Mouse (Mus musculus) thymus, postnatal 25 days (tissue): ENCODE data around the gene Mapre3.
"Not testable (repeated sequence)": the region's sequence is repeated elsewhere in the genome, so short reads cannot be mapped to it uniquely, and the experiment has no call there.

ENCODE experiments used
- DNase-seq: peaks from one replicate; pipeline ENCODE4 v3.0.0; 2022

The Mapre3 gene

DNA sequence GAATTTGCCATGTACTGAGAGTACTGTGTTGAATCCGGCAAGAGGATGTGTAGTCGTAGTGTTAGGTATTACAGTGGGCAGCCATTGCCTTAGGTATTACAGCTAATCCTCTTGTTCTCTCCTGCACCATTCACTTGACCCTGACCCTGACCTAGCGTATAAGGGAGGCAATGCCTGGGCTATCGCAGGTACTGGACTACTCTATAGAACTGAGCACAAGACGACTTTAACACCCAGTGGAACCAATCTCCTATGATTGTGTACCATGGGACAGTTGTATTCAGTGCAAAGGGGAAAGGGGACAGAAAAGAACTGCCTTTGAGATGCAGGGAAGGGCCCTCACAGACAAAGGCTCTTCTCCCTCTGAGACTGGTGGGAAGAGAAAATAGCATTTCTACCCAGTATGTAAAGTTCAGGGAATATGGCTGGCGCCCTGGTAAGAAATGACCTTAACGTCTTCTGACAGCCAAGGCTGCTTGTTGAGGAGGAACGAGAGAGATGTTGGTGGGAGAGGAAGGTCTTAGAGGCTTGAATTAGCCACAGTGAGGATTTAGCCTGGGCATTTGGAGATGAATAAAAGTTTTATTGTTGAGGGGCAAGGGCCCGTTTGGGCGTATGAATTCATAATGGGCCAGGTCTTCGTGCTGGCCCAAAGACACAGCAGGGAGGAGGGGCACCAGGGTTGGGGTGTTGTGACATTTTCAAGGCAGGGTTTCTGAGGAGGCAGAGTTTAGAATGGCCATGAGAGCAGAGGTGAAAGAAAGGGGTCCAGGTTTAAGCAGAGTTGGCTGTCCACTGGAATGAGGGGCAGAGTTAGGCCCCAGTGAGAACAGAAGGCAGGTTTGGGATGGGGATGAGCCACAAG lies 9.9 kb downstream of the Mapre3 start:
- DNase-seq, result no peak

DNA sequence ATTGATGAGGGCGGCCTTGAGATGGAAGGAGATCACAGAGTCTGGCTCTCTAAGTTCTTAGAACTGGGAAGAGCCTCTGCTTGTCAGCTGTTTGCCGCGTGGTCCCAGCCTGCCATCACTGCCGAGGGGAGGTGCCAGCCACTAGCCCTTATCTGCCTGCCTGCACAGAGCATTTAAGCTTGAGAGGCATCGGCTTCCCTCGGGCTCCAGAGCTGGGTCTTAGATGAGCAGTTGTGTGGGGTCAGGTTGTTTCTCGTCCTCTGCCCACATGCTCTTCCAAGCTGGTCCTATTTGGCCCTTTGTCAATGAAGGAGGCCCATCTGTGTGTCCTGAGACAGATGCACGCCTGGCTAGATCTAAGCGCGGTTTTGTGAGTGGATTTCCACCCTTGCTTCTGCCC lies 10.7 kb downstream of the Mapre3 start:
- no peak for DNase-seq

DNA sequence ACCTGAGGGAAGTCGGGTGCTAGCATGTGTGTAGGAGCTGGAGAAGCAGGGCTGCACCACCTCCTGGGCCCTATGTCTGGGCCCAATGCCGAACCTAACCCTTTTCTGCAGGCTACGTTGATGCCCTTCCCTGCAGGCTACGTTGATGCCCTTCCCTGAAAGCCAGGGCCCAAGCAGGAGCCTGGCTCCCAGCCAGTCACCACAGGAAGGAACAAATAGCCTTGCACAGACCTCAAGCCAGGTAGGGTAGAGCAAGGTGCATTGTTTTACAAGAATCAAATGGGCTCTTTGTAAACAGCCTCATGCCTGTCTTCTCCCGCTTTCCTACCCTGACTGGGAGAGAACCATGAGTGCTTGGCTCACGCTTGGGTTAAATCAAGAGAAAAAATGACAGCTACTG lies 11.4 kb downstream of the Mapre3 start:
- no peak for DNase-seq

DNA sequence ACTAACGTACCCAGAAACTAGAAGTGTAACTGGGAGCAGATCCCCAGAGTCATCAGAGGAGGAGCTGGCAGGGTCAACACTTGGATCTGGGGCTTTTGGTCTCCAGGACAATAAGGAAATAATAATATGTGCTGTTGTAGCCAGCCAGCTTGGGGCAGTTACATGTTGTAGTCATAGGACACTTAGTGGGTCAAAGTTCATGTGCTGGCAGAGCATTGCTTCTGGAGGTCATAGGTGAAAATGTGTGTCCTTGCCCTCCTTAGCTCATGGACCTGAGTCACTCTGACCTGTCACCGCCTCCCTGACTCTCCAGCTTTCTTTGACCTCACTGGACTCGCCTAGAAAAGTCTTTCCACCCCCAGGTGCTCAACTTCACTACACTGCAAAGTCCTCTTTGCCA lies 19.0 kb downstream of the Mapre3 start:
- DNase-seq, result no peak

DNA sequence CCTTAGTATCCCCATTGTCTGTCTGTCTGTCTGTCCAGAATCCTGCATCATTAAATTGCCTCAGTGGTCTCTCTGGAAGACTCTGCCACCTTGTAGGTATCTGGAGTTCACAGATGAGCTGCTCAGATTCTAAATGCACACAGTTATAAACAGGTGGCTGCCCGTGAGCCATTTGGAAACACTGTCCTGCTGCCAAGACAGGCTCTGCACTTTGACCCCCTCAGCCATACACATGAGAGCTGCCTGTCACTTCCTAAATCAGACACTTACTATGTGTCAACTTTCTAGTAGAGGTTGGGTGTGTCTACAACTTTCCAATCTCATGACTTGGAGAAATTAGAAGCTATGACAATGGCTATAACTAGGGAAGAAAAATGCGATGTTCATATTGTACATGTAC lies 25.3 kb downstream of the Mapre3 start:
- DNase-seq, result no peak

DNA sequence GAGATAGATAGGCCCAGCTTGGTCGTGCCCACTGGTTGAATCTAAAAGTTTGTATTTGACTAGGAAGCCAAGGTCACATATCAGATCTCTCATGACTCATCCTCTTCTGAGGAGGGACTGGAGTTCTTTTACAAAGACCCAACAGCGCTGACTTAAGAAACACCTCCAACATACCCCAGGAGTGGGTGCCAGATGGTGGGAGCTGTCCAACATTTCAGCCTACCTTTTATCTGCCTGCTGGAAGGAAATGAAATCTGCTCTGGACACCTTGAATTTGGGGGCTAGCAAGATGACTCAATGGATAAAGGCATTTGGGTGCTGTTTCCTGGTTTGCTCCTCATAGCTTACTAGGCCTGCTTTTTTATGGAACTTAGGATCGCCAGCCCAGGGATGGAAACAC lies 27.5 kb downstream of the Mapre3 start:
- DNase-seq, result no peak

DNA sequence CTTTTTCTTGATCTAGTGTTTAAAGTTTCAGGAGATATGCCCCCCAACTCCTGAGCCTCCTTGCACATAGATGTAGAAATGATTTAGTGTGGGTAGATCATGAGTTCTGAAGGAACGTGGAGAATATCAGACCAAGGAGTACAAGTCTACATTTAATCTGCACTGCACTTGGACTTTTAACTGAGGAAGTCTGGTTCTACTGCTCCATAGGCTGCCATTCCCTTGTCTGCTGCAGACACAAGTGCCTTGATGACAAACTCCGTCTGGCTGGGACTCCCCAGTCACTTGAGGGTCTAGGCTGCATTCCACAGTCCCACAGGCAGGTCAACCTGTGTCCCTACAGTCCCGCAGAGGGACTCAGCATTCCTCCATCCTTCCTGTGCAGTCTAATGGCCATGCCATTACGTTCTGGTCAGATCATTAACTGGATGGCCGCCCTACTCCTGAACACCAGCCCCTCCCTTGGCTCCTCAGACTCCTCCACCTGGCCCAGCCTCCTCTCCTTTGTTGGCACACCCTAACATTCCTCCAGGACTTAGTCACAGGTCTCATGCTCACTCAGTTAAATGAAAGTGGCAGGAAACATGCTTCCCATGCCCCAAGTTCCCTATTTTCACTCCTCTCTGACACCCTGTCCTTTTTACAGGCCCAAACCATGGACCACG lies 35.6 kb downstream of the Mapre3 start:
- DNase-seq, result no peak

DNA sequence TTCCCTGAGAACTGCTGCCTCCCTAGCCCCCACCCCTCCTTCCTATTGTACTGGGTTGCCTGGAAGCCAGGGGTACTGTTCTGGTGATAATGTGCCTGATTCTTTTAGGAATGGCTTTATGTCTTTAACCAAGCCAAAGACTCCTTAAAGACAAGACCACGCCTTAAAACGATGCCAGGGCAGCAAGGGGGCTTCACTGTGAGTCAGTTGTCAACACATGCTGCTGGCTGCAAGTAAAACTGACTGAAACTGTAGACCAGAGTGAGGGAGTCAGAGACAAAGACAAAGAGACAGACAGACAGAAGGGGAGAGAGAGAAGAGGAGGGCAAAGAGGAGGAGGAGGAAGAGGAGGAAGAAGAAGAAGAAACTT lies 36.1 kb downstream of the Mapre3 start:
- no peak for DNase-seq

DNA sequence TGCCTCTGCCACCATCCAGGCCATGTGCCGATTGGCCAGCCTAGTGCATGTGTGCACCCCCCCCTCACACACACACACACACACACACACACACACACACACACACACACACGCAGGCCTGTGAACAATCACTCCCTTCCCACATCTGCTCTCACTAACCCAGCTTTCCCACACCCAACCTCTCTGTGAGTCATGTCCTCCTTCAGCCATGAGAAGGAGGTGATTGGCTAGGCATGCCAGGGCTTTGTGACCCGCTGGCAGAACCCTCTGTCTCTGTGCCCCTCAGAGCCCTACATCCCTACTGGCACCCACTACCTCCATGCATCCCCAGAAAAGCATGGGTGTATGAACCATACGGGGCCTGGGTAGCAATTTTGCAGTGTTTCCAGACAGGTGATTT lies 39.1 kb downstream of the Mapre3 start:
- DNase-seq, result no peak

DNA sequence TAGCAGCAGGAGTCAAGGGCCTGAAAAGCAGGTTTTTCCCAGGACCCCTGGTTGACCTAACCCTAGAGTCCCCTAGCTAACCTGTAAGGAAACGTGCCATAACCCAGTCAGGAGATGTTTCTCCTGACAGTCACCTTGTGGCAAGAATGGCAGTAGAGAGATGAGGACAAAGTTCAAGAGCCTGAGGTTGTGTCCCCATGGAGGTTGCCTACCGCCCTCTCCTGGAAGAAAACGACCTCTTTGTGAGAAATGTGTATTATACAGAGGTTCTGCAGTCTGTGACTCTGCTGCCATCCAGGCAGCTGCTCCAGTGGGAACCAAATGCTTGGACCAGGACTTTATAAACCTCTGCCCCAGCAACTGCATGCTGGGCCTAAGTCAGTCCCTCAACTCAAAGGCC lies 41.2 kb downstream of the Mapre3 start:
- no peak for DNase-seq

DNA sequence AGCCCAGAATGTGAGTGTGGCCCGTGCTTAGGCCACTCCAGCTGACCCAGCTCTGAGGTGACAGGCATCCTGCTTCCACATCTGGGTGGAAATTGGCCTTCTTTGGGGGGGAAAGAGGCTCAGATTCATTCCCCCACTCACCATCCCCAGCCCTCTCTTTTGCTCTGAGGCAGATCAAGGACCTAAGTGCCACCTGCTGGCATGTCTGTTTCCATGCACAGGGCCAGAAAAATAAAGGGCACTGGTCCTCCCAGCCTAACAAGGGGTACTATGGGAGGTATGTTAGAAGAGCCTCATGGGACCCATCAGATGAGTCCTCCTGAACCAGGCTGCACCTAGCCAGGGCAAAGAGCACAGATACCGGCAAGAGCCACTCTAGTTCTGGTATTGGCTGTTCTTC lies 41.7 kb downstream of the Mapre3 start:
- no peak for DNase-seq

DNA sequence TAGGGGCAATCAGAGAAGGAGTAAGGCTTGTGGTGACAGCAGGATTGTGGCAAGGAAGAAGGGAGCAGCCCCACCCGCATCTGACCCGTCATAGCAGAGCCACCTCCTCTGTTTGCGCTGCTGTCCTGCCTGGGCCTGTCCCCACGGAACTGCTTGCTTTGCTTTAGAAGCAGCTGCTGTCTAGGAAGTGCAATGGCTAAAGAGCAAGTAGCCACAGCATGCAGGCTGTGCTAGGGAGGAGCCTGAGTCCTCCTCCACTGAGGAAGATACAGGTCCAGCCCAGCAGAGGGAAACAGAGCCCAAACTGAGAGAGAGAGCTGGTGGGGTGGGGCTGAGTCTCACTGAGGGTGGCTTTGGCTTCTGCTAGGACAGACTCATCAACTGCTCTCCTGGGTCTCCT lies 49.4 kb downstream of the Mapre3 start:
- DNase-seq, result no peak

DNA sequence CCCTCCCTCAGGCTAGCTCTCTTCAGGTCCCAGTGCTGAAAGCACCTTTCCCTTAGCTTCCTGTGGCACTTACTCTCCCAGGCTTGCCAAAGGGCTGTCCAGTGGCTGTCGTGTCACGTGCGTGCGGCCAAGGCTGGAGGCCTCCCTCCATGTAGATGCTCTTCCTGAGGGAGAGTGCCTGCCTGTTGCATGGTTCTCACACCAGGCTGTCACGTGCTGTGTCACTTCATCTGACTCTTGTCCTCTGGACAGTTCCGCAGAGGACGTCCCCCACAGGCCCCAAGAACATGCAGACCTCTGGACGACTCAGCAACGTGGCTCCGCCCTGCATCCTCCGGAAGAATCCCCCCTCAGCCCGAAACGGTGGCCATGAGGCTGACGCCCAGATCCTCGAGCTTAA lies 49.9 kb downstream of the Mapre3 start:
- no peak for DNase-seq

DNA sequence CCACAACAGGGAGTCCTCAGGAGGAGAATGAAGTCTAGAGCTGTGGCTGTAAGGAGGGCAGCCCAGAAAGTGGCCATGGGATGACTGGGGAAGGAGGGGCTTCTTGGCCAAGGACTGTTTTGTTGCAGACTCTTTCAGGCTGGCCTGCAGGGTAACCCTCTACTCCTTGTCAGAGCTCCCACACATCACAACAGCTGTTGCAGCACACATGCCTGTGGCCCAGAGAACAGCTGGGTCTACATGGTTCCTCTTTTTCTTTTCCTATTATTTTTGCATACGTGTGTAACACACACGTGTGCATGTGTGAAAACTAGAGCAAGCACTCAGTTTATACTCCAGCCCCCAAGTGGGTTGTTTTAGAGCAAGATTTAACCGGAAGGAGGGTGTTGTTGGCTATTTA lies 52.4 kb downstream of the Mapre3 start:
- no peak for DNase-seq

DNA sequence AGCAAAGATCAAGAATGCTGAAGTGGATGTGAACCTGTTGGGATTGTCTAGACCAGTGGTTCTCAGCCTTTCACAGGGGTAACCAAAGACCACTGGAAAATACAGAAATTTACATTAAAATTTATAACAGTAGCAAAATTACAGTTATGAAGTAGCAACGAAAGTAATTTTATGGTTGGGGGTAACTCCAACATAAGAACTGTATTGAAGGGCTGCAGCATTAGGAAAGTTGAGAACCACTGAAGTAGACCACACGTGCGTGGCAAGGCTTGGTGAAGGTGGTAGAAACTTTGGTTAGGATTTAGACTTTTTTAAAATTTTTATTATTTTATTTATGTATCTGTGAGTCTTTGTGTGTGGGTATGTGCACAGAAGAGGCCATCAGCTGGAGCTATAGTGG lies 53.3 kb downstream of the Mapre3 start, which contains the start of gene Tmem214:
Gene Tmem214, plus strand, starts transcription at position 301 of the 400 bp plus-strand sequence.
- DNase-seq, result no peak

DNA sequence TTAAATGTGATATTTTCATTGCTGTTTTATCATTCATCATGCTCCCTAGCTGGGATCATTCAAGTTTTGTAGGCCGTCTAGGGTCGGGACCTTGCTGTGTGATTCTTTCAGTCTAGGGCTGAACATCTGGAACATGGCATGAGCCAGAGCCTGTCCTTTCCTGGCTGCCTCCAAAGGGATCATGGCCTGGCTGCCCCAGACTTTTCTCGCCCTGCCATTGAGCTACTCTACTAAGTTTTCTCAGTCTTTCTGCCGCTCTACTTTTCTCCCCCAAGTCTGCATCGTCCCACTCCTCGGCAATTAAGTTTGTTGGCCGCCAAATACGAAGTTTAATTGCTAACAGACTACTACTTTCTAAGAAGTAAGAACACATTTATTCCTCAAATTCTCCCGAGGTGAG lies 54.5 kb downstream of the Mapre3 start:
- no peak for DNase-seq

DNA sequence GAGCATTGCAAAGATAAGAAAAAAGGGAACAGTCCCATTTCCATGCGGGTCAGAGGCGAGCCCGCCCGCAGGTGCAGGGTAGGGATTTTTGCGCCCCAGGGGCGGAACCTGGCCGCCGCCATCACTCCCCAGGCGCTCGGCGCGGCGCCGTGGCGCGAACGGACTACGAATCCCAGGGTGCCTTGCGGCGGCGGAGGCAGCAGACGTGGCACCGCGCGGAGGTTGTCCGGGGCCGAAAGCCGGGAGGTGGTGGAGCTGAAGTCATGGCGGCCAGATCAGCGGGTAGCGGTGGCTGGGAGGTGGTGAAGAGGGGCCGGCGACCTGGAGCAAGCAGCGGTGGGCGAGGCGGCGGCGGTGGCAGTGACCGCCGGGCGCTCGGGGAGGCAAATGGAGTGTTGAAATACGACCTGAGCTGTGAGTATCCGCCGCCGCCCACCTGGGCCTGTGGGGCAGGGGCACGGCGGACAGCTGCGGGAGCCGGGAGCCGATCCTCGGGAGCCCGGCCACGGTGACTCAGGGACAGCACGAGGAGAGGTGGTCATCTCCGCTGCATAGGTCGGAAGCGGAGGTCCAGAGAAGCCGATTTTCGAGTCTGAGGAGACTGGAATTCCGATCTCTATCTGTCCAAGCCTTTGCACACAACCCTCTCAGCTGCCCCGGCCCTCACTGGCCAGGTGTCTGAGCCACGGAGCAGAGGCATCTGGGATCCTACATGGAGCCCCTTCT lies 55.1 kb downstream of the Mapre3 start:
- DNase-seq, result peak; percentile 94

DNA sequence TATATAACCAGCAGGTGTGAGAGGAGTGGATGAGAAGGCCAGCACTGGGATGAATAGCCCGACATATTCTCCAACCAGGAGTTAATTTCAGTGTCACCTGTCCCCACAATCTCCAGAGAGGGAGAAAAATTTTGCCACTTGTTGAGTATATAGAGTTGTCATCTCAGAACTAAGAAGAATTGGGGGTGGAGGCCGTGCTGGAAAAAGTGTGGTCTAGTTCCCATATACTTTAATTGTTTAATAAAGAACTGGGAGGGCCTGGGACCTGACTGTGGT lies 55.6 kb downstream of the Mapre3 start:
- no peak for DNase-seq

DNA sequence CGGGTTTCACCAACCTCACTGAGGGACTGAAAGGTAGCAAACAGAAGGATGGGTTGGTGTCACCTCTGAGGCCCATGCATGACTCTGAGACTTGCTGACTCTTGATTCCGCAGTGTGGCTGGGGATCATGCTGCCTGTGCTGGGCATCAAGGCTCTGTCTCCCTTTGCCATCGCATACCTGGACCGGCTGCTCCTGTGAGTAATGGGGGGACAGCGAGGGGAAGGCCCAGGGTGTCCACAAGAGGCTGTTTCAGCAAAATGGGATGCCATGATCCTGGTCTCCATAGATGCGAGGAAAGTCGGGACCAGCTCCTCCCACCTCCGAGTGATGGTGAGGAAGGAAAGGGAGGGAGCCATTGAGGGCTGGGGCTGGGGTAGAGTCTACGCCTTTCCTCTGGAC lies 58.1 kb downstream of the Mapre3 start:
- no peak for DNase-seq

DNA sequence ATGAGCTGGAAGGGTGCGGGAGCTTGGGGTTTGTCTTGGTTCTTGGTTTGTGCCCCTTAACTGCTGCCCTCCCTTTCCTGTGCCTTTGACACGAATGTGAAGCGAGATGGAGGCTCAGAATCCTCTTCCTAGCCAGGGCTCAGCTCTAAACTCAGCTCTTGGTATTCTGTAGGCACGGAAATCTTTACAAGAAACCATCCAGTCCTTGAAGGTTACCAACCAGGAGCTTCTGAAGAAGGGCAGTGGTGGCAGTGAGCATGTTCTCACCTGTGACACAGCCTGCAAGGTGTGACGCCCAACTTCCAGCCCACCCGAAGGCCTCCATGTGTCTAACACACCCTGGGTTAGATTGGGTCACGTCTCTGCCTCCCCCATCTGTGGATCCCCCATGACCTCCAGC lies 59.9 kb downstream of the Mapre3 start:
- no peak for DNase-seq

DNA sequence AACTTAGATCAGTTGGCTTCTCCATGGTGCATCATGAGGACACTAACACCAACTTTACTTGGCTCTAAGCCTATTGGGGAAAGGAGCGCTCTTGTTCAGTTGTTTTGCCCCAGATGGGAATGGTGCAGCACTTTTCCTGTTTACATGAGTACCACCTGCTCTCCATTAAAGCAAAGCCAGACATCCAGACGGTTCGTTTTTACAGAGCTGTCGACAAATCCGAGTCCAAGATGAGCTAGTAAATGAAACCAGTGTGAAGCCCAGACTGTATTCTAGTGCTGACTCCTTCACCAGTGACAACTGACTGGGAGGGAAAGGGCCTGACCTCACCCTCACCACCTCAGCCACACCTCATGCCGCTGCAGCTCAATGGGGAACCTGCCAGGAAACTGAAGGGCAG lies 64.2 kb downstream of the Mapre3 start:
- DNase-seq, result no peak

DNA sequence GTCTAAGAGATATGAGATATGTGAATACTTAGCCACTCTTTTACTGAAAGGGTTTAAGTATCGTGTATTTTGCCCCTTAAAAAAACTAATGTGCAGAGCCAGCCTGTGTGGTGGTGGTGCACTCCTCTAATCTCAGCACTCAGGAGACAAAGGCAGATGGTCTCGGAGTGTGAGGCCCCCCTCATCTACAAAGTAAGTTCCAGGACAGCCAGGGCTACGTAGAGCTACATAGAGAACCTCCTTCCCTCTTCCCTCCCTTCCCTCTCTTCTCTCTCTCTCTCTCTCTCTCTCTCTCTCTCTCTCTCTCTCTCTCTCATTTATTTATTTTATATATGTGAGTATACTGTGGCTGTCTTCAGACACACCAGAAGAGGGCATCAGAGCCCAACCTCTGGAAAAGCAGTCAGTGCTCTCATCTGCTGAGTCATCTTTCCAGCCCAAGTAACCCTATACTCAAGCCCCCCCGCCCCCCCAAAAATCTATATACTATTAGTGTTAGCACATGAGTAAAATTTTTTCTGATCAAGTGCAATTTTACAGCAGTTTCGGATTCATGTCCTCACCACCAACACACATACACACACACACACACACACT lies 65.0 kb downstream of the Mapre3 start:
- DNase-seq, result no peak

DNA sequence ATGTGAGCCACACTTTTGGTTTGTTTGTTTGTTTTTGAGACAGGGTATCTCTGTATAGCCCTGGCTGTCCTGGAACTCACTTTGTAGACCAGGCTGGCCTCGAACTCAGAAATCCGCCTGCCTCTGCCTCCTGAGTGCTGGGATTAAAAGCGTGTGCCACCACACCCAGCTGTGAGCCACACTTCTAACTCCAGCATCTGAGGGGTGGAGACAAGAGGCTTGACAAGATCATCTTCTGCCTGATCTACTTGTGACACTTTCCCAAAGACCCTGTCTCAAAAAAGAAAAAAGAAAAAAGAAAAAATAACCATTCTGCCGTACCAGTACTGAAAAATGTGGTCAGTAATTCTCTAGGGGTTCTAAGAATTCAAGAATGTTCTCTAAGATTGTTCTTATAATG lies 67.4 kb downstream of the Mapre3 start:
- DNase-seq, result not testable (repeated sequence)

DNA sequence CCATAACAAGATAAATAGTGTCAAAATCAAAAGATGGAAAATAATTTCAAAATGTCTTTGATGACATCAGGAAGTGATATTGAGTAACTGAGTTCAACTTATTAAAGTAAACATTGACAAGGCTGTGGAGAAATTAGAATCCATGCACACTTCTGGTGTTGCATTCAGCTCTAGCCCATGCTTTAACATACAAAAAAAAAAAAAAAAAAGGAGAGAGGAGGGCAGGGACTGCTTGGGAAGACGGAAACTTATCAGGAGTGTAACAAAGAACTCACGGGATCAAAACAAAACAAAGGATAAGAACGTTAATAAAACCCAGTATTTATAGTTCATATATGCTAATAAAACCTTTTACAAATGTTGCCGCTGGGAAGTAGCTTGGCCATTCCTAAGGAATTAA lies 71.8 kb downstream of the Mapre3 start:
- DNase-seq, result no peak
